Mouse (Mus musculus): ENCODE measurements around the gene Rnft2.

Rnft2 gene

DNA sequence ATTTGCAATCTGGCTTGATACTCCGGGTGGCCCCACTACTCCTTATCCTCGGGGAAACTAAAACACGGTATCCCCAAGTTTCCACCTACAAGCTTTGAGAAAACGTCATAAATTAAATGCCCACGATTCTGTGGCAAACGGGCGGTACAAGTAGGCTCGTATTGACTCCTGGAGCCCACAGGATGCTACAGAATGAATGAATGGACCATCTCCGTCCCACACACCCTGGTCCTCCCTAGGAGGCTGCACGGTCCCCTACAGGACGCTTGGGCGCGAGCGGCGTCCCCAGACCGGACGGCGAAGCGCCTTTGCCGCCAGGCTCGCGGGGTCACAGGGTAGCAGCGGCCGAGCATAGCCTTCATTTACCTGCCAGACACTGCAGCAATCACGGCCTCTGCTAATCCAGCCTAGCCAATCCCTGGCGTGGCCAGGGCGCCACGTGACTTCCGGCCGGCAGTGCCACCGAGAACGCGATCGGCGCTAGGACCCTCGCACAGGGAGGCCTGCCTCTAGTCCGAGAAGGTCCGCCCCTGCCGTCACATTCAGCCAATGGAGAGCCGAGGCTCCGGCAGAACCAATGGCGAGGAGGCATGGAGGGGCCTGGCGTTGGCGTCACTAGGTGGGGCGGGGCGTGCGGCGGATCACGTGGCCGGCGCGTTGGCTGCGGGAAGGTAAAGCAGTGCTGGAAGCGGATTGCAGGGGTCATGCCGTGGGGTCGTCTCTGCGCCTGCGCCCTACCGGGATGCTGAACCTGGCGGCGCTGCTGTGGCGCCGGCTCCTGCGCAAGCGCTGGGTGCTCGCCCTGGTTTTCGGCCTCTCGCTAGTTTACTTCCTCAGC lies at the start of gene Rnft2, which contains the start of gene 2410131K14Rik:
TSS of gene Rnft2 (minus strand) at position 511 of the 838 bp plus-strand sequence.
TSS of gene 2410131K14Rik (plus strand) at position 622 of the 838 bp plus-strand sequence.
- DNase-seq (ENCODE audit: low spot score), result peak; percentile 100

DNA sequence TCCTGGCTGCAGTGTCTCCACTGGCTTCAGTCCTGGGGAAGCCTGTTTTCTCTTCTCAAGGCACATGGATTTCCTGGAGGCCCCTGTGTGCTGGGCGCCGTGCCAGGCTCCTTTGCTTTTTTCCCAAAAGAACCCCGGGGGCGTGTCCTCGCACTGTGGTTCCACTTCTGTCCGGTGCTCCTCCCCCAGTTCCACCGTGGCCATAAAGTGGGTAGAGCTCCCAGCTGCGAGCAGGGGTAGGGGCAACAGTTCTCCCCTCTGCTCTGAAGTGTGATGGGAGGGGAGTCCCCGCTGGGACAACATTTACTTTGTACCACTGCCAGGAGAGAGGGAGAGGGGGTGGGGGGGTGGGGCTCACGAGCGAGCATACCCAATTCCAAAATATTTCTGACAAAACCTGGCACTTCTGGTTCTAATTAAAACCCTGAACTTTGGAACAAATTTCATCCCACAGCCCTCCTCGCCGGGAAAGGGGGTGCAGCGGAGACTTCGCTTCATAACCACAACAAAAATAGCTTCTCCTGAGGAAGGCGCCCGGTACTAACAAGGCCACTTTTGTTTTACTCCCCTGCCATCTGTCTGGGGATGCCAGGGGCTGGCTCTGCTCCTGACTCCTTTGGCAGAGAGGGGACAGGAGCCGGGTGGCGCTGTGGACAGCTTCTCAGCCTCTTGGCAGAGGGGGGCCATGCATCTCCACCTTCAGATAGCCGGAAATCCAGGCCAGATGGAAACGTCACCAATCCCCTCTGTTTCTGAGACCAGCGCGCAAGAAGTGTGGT lies 49.4 kb upstream of the Rnft2 start:
- peak; percentile 91 for DNase-seq (ENCODE audit: low spot score)

DNA sequence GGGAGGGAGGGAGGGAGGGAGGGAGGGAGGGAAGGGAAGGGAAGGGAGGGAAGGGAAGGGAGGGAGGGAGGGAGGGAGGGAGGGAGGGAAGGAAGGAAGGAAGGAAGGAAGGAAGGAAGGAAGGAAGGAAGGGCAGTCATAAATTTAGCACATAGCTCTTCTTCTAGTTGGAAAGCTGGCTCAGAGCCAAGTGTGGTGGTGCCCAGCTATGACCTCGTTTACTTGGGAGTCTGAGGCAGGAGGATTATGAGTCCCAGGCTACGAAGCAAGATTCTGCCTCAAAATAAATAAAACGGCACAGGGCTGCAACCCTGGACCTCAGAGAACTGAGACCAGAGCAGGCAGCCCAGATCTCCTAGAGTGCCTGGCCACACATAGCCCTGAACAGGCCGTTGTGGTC lies 47.6 kb upstream of the Rnft2 start:
- no peak for DNase-seq (ENCODE audit: low spot score)

- DNase-seq (ENCODE audit: low spot score), result no peak
Observed at GRCm38 (mm10) chr5:118291453-118291852, 46.5 kb upstream of the Rnft2 start.

- no peak for DNase-seq (ENCODE audit: low spot score)
Observed at GRCm38 (mm10) chr5:118277741-118278495, 33.0 kb upstream of the Rnft2 start.

DNA sequence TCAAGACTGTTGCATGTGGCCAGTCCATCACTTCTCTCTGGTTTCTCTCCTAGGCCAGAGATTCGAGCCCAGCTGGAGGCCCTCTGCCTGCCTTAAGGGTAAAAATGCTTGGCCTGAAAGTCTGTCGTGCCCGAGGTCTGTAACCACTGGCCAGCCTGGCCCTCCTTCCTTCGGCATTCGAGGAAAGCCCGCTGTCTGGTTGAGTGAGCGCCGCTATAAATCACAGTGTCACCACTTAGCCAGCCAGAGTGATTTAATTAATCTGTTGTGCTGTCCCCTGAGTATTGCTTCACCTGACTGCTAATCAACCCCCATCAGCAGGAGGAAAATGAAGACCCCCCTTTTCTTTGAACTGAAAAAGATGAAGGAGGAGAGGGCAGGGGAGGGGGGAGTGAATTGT lies 31.8 kb upstream of the Rnft2 start:
- DNase-seq (ENCODE audit: low spot score), result no peak

GRCm38 (mm10) chr5:118276281-118276680 lies 31.4 kb upstream of the Rnft2 start:
- no peak for DNase-seq (ENCODE audit: low spot score)

GRCm38 (mm10) chr5:118274546-118274945 lies 29.6 kb upstream of the Rnft2 start:
- no peak for DNase-seq (ENCODE audit: low spot score)

DNA sequence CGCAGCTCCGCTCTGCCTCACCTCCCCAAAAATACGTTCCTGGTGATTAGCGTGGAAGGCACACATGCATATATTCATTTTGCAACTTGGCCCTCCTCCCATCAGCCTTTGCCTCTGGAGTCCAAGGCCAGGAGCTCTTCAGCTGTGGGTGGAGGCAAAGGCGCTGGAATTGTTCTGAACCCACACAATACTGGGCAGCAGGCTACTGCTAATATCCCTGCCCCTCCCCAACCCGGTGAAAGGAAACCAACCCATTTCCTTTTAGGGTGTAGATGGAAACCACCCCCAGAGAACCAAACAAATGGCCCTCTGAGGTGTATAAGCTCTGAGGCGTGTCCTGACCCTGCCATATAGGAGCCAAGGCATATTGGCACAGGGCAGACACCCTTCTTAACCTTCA lies 28.5 kb upstream of the Rnft2 start:
- DNase-seq (ENCODE audit: low spot score), result peak; percentile 43

DNA sequence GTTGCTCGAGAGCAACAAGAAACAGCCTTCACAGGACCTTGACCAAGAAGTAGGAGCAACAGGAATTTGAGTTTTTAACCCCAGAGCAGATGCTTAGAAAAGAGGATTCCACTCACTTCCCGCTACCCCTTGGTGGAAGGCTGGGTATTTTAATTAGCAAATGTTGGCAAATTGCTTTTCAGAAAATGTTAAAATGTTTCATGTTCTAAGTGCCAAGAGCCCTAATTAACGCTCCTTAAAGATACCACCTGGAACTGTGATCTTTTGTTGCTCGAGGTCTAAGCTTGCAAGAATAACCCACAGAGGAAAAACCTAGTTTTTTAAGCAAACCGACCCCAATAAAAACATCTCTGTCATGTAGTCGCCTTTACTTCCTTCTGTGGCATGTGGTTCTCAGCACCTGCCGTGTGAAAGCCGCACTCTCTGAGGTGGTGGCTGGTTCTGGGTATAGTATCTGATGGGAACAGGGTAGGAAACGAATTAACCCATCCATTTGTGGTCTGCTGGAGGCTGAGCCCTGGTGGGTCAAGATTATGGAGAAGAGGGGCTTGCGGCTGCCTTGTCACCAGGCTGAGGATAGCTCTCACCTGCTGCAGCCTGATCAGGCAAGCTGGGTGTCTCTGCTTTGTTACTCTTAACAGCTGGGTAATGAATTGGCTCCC lies 26.7 kb upstream of the Rnft2 start:
- no peak for DNase-seq (ENCODE audit: low spot score)

DNA sequence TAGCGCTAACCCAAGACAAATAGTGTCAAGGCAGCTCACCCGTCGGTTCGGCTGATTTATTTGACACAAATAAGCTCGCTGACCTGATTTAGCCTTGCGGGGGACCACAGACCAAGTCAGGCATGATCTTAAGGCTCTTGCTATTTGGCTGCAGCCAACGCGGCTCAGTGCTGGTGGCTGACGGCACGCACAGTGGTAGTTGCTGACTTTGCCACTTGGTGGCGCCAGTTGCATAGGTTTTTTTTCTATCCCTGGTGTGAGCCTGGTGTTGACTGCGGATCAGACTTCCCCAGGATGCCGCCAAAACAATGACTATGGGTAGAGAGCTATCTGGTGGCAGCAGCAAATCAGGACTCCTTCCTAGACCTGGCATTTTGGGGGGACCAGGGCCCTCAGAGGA lies 24.1 kb upstream of the Rnft2 start:
- DNase-seq (ENCODE audit: low spot score), result peak; percentile 89

DNA sequence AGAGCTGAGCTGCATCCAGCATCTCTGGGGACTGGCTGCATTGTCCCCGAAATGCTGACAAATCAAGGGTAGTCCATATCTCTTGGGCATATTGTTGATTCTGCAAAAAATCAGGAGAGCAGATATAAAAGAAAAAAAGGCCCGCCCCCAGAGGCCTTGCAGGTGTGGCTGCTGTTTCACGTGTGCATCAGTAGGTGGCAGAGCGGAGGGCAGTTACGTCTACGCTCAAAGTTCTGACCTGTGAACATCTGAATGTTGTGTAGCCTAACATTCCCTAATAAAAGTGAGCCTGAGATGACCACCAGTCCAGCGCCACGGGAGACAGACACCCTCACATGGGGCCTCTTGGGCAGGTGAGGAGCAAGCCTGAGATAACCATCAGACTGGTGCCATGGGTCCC lies 21.4 kb upstream of the Rnft2 start:
- DNase-seq (ENCODE audit: low spot score), result no peak

- DNase-seq (ENCODE audit: low spot score), result no peak
Observed at GRCm38 (mm10) chr5:118265366-118265765, 20.4 kb upstream of the Rnft2 start.

GRCm38 (mm10) chr5:118264279-118264678 lies 19.4 kb upstream of the Rnft2 start:
- DNase-seq (ENCODE audit: low spot score), result no peak

DNA sequence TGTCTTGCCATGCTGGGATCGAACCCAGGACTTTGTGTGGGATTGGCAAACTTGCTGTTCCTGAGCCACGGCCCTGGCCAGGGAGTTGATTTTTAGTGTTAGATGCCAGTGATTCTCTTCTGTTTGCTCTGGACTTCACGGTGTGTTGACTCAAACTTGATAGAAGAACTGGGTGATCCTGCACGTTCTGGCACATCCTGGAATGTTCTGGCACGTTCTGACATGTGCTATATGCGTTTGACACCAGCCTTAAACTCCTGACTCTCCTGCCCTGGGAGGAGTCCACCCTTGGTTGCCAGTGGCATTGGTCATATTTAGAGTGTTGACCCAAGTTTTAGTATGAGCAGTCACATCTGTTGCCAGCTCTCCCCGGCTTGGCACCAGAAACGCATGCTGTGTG lies 17.5 kb upstream of the Rnft2 start:
- no peak for DNase-seq (ENCODE audit: low spot score)

GRCm38 (mm10) chr5:118261181-118261580 lies 16.3 kb upstream of the Rnft2 start:
- DNase-seq (ENCODE audit: low spot score), result no peak

- no peak for DNase-seq (ENCODE audit: low spot score)
Observed at GRCm38 (mm10) chr5:118260642-118261041, 15.7 kb upstream of the Rnft2 start.

DNA sequence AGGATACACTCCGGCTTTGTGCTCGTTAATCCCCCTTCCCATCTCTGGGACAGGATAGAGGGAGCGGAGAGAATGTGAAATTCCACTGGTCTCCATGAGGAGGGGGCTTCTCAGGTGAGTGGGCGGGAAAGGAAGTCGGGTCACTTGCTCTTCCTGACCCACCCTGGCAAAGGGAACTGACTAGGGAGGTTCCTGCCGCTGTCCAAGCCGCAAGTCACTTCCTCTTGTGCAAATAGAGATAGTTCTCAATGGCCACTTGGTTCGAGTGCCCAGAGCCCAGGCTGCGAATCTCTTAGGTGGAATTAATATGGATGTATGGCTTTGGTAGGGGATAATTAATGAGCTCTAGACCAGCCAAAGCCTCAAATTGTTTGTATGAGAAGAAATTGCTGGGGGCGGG lies 15.1 kb upstream of the Rnft2 start:
- no peak for DNase-seq (ENCODE audit: low spot score)

GRCm38 (mm10) chr5:118259636-118260035 lies 14.7 kb upstream of the Rnft2 start:
- peak; percentile 42 for DNase-seq (ENCODE audit: low spot score)

DNA sequence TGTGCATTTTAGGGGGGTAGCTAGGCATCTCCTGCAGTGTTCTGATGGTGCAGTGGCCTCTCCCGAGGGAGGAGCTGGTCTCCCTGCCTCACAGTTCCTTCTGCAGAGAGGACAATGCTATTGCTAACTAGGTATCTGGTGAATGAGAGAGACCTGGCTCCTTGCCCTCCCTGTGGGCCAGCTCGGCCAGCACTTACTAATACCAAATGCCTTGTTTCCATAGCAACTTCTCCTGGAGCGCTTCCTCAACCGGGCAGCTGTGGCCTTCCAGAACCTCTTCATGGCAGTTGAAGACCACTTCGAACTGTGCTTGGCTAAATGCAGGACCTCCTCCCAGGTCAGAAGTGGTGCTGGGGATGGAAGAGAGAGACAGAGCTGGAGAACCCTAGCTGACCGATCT lies 14.2 kb upstream of the Rnft2 start:
- DNase-seq (ENCODE audit: low spot score), result no peak

DNA sequence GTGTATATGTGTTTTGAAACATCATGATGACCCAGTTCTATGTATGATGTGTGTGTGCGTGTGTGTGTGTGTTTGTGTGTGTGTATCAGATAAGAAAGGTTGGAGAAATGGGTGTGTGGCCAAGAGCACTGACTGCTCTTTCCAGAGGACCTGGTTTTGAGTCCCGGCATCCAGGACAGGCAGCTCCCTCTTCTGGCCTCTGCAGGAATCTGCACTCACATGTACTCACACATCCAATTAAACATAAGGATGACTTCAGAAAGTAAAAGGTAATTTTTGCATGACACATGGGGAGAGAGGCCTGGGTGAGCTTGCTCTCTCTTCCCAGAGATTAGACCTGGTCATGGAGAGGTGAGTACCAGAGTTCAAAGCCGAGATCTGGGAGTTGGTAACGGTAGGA lies 12.1 kb upstream of the Rnft2 start:
- DNase-seq (ENCODE audit: low spot score), result no peak

GRCm38 (mm10) chr5:118253551-118253950 lies 8.6 kb upstream of the Rnft2 start:
- no peak for DNase-seq (ENCODE audit: low spot score)

Data from lung, postnatal 25 days (tissue).